Mouse (Mus musculus) liver, embryonic 14.5 days (tissue): ENCODE results near the gene Hspa12a. TPM values are rescaled to one million over a fixed set of nuclear protein-coding genes. Genes with fewer than 3 reads are reported as not detected.

Experiments used
- ATAC-seq: fragments of 200-750 bp; cut with Nextera tagmentation; 2 replicates; pipeline ENCODE4 v1.8.0; 2017; ENCODE audit warnings: moderate number of reproducible peaks, mild to moderate bottlenecking, moderate library complexity; ENCODE audit not compliant: insufficient read depth
- DNase-seq, 3 experiments: peaks; one replicate each; pipeline ENCODE4 v3.0.0-alpha.2; 2012 to 2013; ENCODE audit warnings: low read depth in 3 of 3, low spot score in 3 of 3
- H3K27ac ChIP-seq: fragments of 300-500 bp; sonication (generic); 2 replicates; pipeline ENCODE4 v1.5.1; 2014; ENCODE audit warnings: moderate library complexity, mild to moderate bottlenecking, control low read depth, inconsistent platforms
- H3K27me3 ChIP-seq: fragments of 300-500 bp; sonication (generic); 2 replicates; pipeline ENCODE4 v1.6.1; 2014; ENCODE audit warnings: mild to moderate bottlenecking, low read length, moderate library complexity; ENCODE audit not compliant: control insufficient read depth, insufficient read depth
- H3K36me3 ChIP-seq: fragments of 300-500 bp; sonication (generic); replicated peaks from 2 replicates; pipeline ENCODE4 v1.6.1; 2014; ENCODE audit warnings: low read depth; ENCODE audit not compliant: control insufficient read depth, insufficient read depth
- H3K4me1 ChIP-seq, 2 experiments: fragments of 200-500 bp in 1 of 2; fragments of 300-500 bp in 1 of 2; sonication (generic) in 1 of 2; replicated peaks; 2 replicates each; pipeline ENCODE4 v1.6.1; 2012 to 2014; ENCODE audit warnings: antibody characterized with exemption in 1 of 2, inconsistent platforms in 1 of 2, low read length in 1 of 2; ENCODE audit not compliant: control insufficient read depth in 2 of 2, insufficient read depth in 2 of 2
- H3K4me2 ChIP-seq: fragments of 300-500 bp; sonication (generic); 2 replicates; pipeline ENCODE4 v1.6.1; 2014; ENCODE audit warnings: low read depth, mild to moderate bottlenecking, control low read depth, moderate library complexity
- H3K4me3 ChIP-seq, 2 experiments: fragments of 200-500 bp in 1 of 2; fragments of 300-500 bp in 1 of 2; sonication (generic) in 1 of 2; 2 replicates each; pipeline ENCODE4 v1.5.1; 2012 to 2014; ENCODE audit warnings: low read depth in 2 of 2, low read length in 2 of 2, mild to moderate bottlenecking in 2 of 2, control low read depth in 1 of 2, inconsistent platforms in 1 of 2, moderate library complexity in 1 of 2; ENCODE audit not compliant: insufficient read depth in 1 of 2
- H3K9ac ChIP-seq: fragments of 300-500 bp; sonication (generic); replicated peaks from 2 replicates; pipeline ENCODE4 v1.6.1; 2014; ENCODE audit warnings: mild to moderate bottlenecking, control low read depth, moderate library complexity
- H3K9me3 ChIP-seq: fragments of 300-500 bp; sonication (generic); 2 replicates; pipeline ENCODE4 v1.6.1; 2016; ENCODE audit warnings: low read length, mixed read lengths; ENCODE audit not compliant: control insufficient read depth
- CTCF ChIP-seq: IDR thresholded peaks from 2 replicates; pipeline ENCODE4 v1.5.1; 2016; ENCODE audit warnings: antibody characterized with exemption, low read depth, control low read depth
- EP300 ChIP-seq: IDR thresholded peaks from 2 replicates; pipeline ENCODE4 v1.6.1; 2016; ENCODE audit warnings: antibody characterized with exemption, low read depth
- WGBS: fragments of 180-500 bp; shearing (Covaris S2); extraction: QIAGEN DNeasy Blood & Tissue Kit; methylation state at CpG from one replicate; pipeline ENCODE4 v1.1.7; 2014; ENCODE audit not compliant: insufficient replicate concordance; 5-methylcytosine and 5-hydroxymethylcytosine counted together
- polyA plus RNA-seq, 2 experiments: library from polyadenylated mRNA; depleted of rRNA in 1 of 2; stranded (reverse) in 1 of 2; unstranded in 1 of 2; fragments of >200 nt; fragmentation: Nextera tagmentation in 1 of 2; extraction: Ambion mirVana in 1 of 2; gene quantifications; 2 replicates each; pipeline versions ENCODE4 v1.2.1 to v1.2.3; 2012 to 2014

Gene Hspa12a
- polyA plus RNA-seq, 2 experiments = 0.19 to 0.25 TPM

DNA sequence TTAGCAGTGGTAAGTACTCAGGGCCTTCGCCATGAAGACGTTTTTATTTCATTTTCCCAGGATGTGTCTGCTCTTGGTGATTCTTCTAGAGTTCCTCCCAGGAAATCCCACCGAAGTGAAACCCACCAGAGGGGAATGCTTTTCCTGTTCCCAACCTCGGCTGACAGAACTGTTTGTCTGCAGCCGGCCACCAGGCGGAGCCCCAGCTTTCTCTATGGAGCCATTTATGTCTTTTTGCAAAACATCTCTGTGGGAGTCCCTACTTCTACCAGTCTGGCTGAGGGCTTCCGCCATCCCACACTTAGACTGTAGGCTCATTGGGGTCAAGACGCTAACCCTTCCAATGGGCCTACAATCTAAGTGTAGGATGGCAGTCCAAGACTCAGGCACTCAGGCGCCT is 32.1 kb downstream of the Hspa12a start:
- Histone ChIP-seq H3K4me2 (peak overlapping the region; percentile 44), H3K9me3 (no peaks in the 10 kb centered on the region), H3K4me3 (peak overlapping the region; percentile 21 to 45; a peak in 3 of 4 replicates), H3K4me1 (0 out of 4 replicates have a peak, but pooled peaks cover 0 to 4% of the 10 kb centered on the region in 2 experiments), H3K9ac (no peak overlapping the region), H3K36me3 (no peaks in the 10 kb centered on the region), H3K27ac (no peak overlapping the region), H3K27me3 (no peaks in the 10 kb centered on the region)
- 7% methylated on average over 9 of the region's 9 CpGs for WGBS
- TF ChIP-seq CTCF (peak; percentile 65), EP300 (no peak)
- DNase-seq (no peak), ATAC-seq (no peak)

GRCm38 (mm10) chr19:58910941-58911368 is 32.5 kb downstream of the Hspa12a start:
- 3% methylated on average over 11 of the region's 11 CpGs for WGBS
- no peak for DNase-seq
- Histone ChIP-seq H3K27ac (no peak overlapping the region), H3K27me3 (no peaks in the 10 kb centered on the region), H3K9me3 (no peaks in the 10 kb centered on the region), H3K36me3 (no peaks in the 10 kb centered on the region), H3K4me1 (0 out of 4 replicates have a peak, but pooled peaks cover 0 to 4% of the 10 kb centered on the region in 2 experiments), H3K4me3 (peak overlapping the region; percentile 21 to 45; a peak in 3 of 4 replicates), H3K4me2 (peak overlapping the region; percentile 44), H3K9ac (no peak overlapping the region)
- TF ChIP-seq CTCF (no peak; the same call in 1 of the 2 replicates), EP300 (no peak)
- 0 out of 2 replicates have a peak, but pooled peaks have one; percentile 13 for ATAC-seq

DNA sequence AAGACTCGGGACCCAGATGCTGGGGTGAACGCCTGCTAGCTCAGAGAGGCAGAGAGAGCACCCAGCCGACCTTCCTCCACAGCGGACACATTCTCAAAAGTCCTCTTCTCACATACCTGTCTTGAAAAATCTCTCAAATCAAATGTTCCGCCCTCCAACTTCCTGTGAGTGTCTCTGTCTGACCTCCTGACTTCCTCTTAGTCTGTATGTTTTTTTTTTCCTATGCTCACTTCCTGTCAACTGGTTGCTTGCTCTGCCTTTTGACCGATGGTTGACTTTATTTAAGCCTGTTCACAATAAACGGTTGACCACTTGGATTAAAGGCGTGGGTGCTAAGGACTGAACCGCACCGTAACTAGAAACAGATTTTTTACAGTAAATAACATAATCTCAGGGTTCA is 35.4 kb downstream of the Hspa12a start:
- no peaks in the 10 kb centered on the region for H3K27me3 ChIP-seq
- H3K4me3 ChIP-seq = no peak overlapping the region
- no peak overlapping the region for H3K4me2 ChIP-seq
- no peaks in the 10 kb centered on the region for H3K36me3 ChIP-seq
- ATAC-seq (no peak), DNase-seq (no peak)
- no peak overlapping the region for H3K27ac ChIP-seq
- H3K4me1 ChIP-seq = 0 out of 4 replicates have a peak, but pooled peaks cover 0 to 4% of the 10 kb centered on the region in 2 experiments
- no peak for TF ChIP-seq CTCF
- no peak for TF ChIP-seq EP300
- H3K9ac ChIP-seq = no peak overlapping the region
- H3K9me3 ChIP-seq = no peaks in the 10 kb centered on the region
- WGBS = 45% methylated on average over 10 of the region's 10 CpGs

DNA sequence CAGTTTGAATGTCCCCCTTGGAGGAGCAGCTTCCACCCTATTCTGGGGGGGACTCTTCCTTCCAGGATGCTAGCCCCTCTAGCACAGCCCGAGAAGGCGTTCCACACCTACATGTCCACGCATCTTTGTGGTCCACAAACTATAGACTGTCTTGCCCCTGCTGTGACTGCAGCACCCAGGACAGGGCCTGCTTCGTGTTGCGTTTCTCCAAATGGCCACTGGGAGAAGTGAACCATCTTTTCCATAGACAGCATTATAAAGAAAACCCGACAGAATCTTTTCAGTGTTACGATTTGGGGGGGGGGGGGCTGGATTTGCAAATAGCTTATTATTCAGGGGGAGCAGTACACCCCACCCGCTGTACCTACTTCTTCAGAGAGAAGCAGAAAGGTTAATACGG is 36.8 kb downstream of the Hspa12a start:
- H3K27me3 ChIP-seq = no peaks in the 10 kb centered on the region
- H3K4me1 ChIP-seq = 0 out of 4 replicates have a peak, but pooled peaks cover 0 to 4% of the 10 kb centered on the region in 2 experiments
- no peak overlapping the region for H3K9ac ChIP-seq
- no peaks in the 10 kb centered on the region for H3K9me3 ChIP-seq
- H3K4me2 ChIP-seq = no peak overlapping the region
- ATAC-seq (no peak), DNase-seq (no peak)
- TF ChIP-seq CTCF (0 out of 2 replicates have a peak, but pooled peaks have one; percentile 15), EP300 (no peak)
- H3K27ac ChIP-seq = no peak overlapping the region
- no peak overlapping the region for H3K4me3 ChIP-seq
- H3K36me3 ChIP-seq = no peaks in the 10 kb centered on the region
- 51% methylated on average over 9 of the region's 9 CpGs for WGBS

- H3K9me3 ChIP-seq = no peaks in the 10 kb centered on the region
- ATAC-seq = no peak
- no peak for DNase-seq
- no peak overlapping the region for H3K9ac ChIP-seq
- H3K4me3 ChIP-seq = peak overlapping the region in 1 of 2 experiments; percentile 13; a peak in 2 of 4 replicates
- H3K27ac ChIP-seq = no peak overlapping the region
- WGBS = under 1% methylated on average over 11 of the region's 11 CpGs
- 0 out of 4 replicates have a peak, but pooled peaks cover 0 to 4% of the 10 kb centered on the region in 2 experiments for H3K4me1 ChIP-seq
- peak overlapping the region; percentile 11; the same call in 1 of the 2 replicates for H3K4me2 ChIP-seq
- no peaks in the 10 kb centered on the region for H3K36me3 ChIP-seq
- no peak for TF ChIP-seq EP300
- peak; percentile 91 for TF ChIP-seq CTCF
- no peaks in the 10 kb centered on the region for H3K27me3 ChIP-seq
Measured at GRCm38 (mm10) chr19:58903899-58904327, 39.5 kb downstream of the Hspa12a start.
